Mouse (Mus musculus) midbrain, embryonic 16.5 days (tissue): ENCODE results near the gene Rtkn2. TPM values are rescaled to one million over a fixed set of nuclear protein-coding genes. Genes with fewer than 3 reads are reported as not detected.

Experiments used
- ATAC-seq: fragments of 200-750 bp; cut with Nextera tagmentation; 2 replicates; pipeline ENCODE4 v1.8.0; 2017; ENCODE audit warnings: moderate TSS enrichment
- H3K27ac ChIP-seq: fragments of 300-500 bp; sonication (generic); 2 replicates; pipeline ENCODE4 v1.5.1; 2014; ENCODE audit warnings: mild to moderate bottlenecking, low read length, mixed read lengths
- H3K27me3 ChIP-seq: fragments of 300-500 bp; sonication (generic); 2 replicates; pipeline ENCODE4 v1.6.1; 2014; ENCODE audit warnings: low read depth, low read length, mixed read lengths; ENCODE audit not compliant: control insufficient read depth, insufficient read depth
- H3K36me3 ChIP-seq: fragments of 300-500 bp; sonication (generic); 2 replicates; pipeline ENCODE4 v1.6.1; 2014; ENCODE audit warnings: mild to moderate bottlenecking, low read length, moderate library complexity, mixed read lengths; ENCODE audit not compliant: control insufficient read depth, insufficient read depth
- H3K4me1 ChIP-seq: fragments of 300-500 bp; sonication (generic); 2 replicates; pipeline ENCODE4 v1.6.1; 2014; ENCODE audit warnings: mild to moderate bottlenecking, low read length, mixed read lengths; ENCODE audit not compliant: control insufficient read depth, insufficient read depth
- H3K4me2 ChIP-seq: fragments of 300-500 bp; sonication (generic); 2 replicates; pipeline ENCODE4 v1.6.1; 2014; ENCODE audit warnings: mild to moderate bottlenecking, low read length, mixed read lengths
- H3K4me3 ChIP-seq: fragments of 300-500 bp; sonication (generic); 2 replicates; pipeline ENCODE4 v1.5.1; 2014; ENCODE audit warnings: low read depth, mild to moderate bottlenecking, low read length, moderate library complexity, mixed read lengths
- H3K9ac ChIP-seq: fragments of 300-500 bp; sonication (generic); 2 replicates; pipeline ENCODE4 v1.6.1; 2014; ENCODE audit warnings: low read depth, low read length, mixed read lengths
- H3K9me3 ChIP-seq: fragments of 300-500 bp; sonication (generic); replicated peaks from 2 replicates; pipeline ENCODE4 v1.6.1; 2014; ENCODE audit warnings: mild to moderate bottlenecking, low read length, mixed read lengths; ENCODE audit not compliant: control insufficient read depth, poor library complexity, severe bottlenecking
- WGBS: fragments of 180-500 bp; shearing (Covaris S2); extraction: QIAGEN DNeasy Blood & Tissue Kit; methylation state at CpG from one replicate; pipeline ENCODE4 v1.1.7; 2014; 5-methylcytosine and 5-hydroxymethylcytosine counted together
- polyA plus RNA-seq: library from polyadenylated mRNA; unstranded; fragments of >200 nt; fragmentation: Nextera tagmentation; extraction: Ambion mirVana; gene quantifications from 2 replicates; pipeline ENCODE4 v1.2.1, GENCODE M21; 2015

Rtkn2 gene
- polyA plus RNA-seq, 1 experiment from 2014 or later: 3.0 TPM

- 93% methylated on average over 2 of the region's 2 CpGs for WGBS
- H3K9me3 ChIP-seq: 0 out of 2 replicates have a peak, but pooled peaks cover 3% of the 10 kb centered on the region
- no peaks in the 10 kb centered on the region for H3K4me1 ChIP-seq
- H3K4me2 ChIP-seq: no peak overlapping the region
- no peak overlapping the region for H3K27ac ChIP-seq
- H3K9ac ChIP-seq: no peak overlapping the region
- H3K4me3 ChIP-seq: no peak overlapping the region
- no peaks in the 10 kb centered on the region for H3K27me3 ChIP-seq
- no peaks in the 10 kb centered on the region for H3K36me3 ChIP-seq
- no peak for ATAC-seq
These were observed 23.4 kb upstream of the Rtkn2 start for GRCm38 (mm10) chr10:67955982-67956381.

- no peak for ATAC-seq
These were observed 19.4 kb upstream of the Rtkn2 start for GRCm38 (mm10) chr10:67959982-67960381.

GRCm38 (mm10) chr10:67962496-67962895 lies 16.9 kb upstream of the Rtkn2 start:
- no peak overlapping the region for H3K9ac ChIP-seq
- no peak for ATAC-seq
- no peaks in the 10 kb centered on the region; the same call in 1 of the 2 replicates for H3K4me1 ChIP-seq
- H3K4me3 ChIP-seq: no peak overlapping the region
- H3K27me3 ChIP-seq: no peaks in the 10 kb centered on the region
- 0 out of 2 replicates have a peak, but pooled peaks cover 3% of the 10 kb centered on the region for H3K9me3 ChIP-seq
- 20% methylated on average over 10 of the region's 10 CpGs for WGBS
- H3K4me2 ChIP-seq: peak overlapping the region; percentile 7; the same call in 1 of the 2 replicates
- H3K36me3 ChIP-seq: no peaks in the 10 kb centered on the region
- H3K27ac ChIP-seq: no peak overlapping the region

More at GRCm38 (mm10) chr10:67959982-67960381, 19.4 kb upstream of the Rtkn2 start:
- no peak overlapping the region for H3K9ac ChIP-seq
- H3K9me3 ChIP-seq: 0 out of 2 replicates have a peak, but pooled peaks cover 3% of the 10 kb centered on the region
- H3K27me3 ChIP-seq: no peaks in the 10 kb centered on the region
- H3K36me3 ChIP-seq: no peaks in the 10 kb centered on the region
- no peak overlapping the region for H3K27ac ChIP-seq
- no peaks in the 10 kb centered on the region; the same call in 1 of the 2 replicates for H3K4me1 ChIP-seq
- H3K4me2 ChIP-seq: no peak overlapping the region
- 63% methylated on average over 3 of the region's 3 CpGs for WGBS
- no peak overlapping the region for H3K4me3 ChIP-seq

- no peaks in the 10 kb centered on the region for H3K36me3 ChIP-seq
- H3K9me3 ChIP-seq: 0 out of 2 replicates have a peak, but pooled peaks cover 3% of the 10 kb centered on the region
- WGBS: 13% methylated on average over 8 of the region's 8 CpGs
- no peak overlapping the region for H3K4me2 ChIP-seq
- H3K4me1 ChIP-seq: no peaks in the 10 kb centered on the region; the same call in 1 of the 2 replicates
- no peak overlapping the region for H3K4me3 ChIP-seq
- no peaks in the 10 kb centered on the region for H3K27me3 ChIP-seq
- H3K9ac ChIP-seq: no peak overlapping the region
- no peak for ATAC-seq
- H3K27ac ChIP-seq: no peak overlapping the region
These were observed 15.3 kb upstream of the Rtkn2 start for GRCm38 (mm10) chr10:67964060-67964459.

GRCm38 (mm10) chr10:67965251-67965986 lies 14.0 kb upstream of the Rtkn2 start:
- H3K9me3 ChIP-seq: no peaks in the 10 kb centered on the region
- ATAC-seq: no peak
- H3K4me2 ChIP-seq: no peak overlapping the region
- 70% methylated on average over 4 of the region's 4 CpGs for WGBS
- no peaks in the 10 kb centered on the region for H3K27me3 ChIP-seq
- no peak overlapping the region for H3K4me3 ChIP-seq
- no peak overlapping the region for H3K27ac ChIP-seq
- no peak overlapping the region for H3K9ac ChIP-seq
- no peaks in the 10 kb centered on the region for H3K36me3 ChIP-seq
- H3K4me1 ChIP-seq: no peaks in the 10 kb centered on the region; the same call in 1 of the 2 replicates

GRCm38 (mm10) chr10:67966102-67966501 lies 13.3 kb upstream of the Rtkn2 start:
- Histone ChIP-seq H3K27ac (no peak overlapping the region), H3K36me3 (no peaks in the 10 kb centered on the region), H3K4me2 (no peak overlapping the region), H3K4me1 (no peaks in the 10 kb centered on the region; the same call in 1 of the 2 replicates), H3K4me3 (no peak overlapping the region), H3K27me3 (no peaks in the 10 kb centered on the region), H3K9ac (no peak overlapping the region), H3K9me3 (no peaks in the 10 kb centered on the region)
- no peak for ATAC-seq
- WGBS: 26% methylated on average over 6 of the region's 6 CpGs

- Histone ChIP-seq H3K36me3 (no peaks in the 10 kb centered on the region), H3K9me3 (no peaks in the 10 kb centered on the region), H3K4me3 (no peak overlapping the region), H3K4me1 (no peaks in the 10 kb centered on the region; the same call in 1 of the 2 replicates), H3K4me2 (no peak overlapping the region), H3K27me3 (no peaks in the 10 kb centered on the region), H3K9ac (no peak overlapping the region), H3K27ac (no peak overlapping the region)
- WGBS: 75% methylated on average over 2 of the region's 2 CpGs
- ATAC-seq: no peak
These were observed 12.4 kb upstream of the Rtkn2 start for GRCm38 (mm10) chr10:67966983-67967382.

GRCm38 (mm10) chr10:67971166-67971796 lies 8.1 kb upstream of the Rtkn2 start:
- H3K4me3 ChIP-seq: no peak overlapping the region
- WGBS: 67% methylated on average over 11 of the region's 11 CpGs
- H3K27ac ChIP-seq: no peak overlapping the region
- H3K9me3 ChIP-seq: no peaks in the 10 kb centered on the region
- no peak for ATAC-seq
- H3K9ac ChIP-seq: no peak overlapping the region
- no peaks in the 10 kb centered on the region for H3K4me1 ChIP-seq
- H3K4me2 ChIP-seq: no peak overlapping the region
- no peaks in the 10 kb centered on the region for H3K27me3 ChIP-seq
- H3K36me3 ChIP-seq: no peaks in the 10 kb centered on the region

- ATAC-seq: no peak
These were observed 2.1 kb upstream of the Rtkn2 start for GRCm38 (mm10) chr10:67977271-67977670.

More at GRCm38 (mm10) chr10:67977271-67977670, 2.1 kb upstream of the Rtkn2 start:
- no peaks in the 10 kb centered on the region for H3K36me3 ChIP-seq
- H3K4me3 ChIP-seq: no peak overlapping the region
- no peak overlapping the region for H3K4me2 ChIP-seq
- no peaks in the 10 kb centered on the region for H3K9me3 ChIP-seq
- no peak overlapping the region for H3K9ac ChIP-seq
- H3K27me3 ChIP-seq: no peaks in the 10 kb centered on the region
- 67% methylated on average over 4 of the region's 4 CpGs for WGBS
- H3K27ac ChIP-seq: no peak overlapping the region
- H3K4me1 ChIP-seq: peaks cover 3% of the 10 kb centered on the region; the same call in 1 of the 2 replicates
